Mouse (Mus musculus): ENCODE data around the gene Hirip3. TPM values are rescaled to one million over a fixed set of nuclear protein-coding genes. Genes with fewer than 3 reads are reported as not detected.

The Hirip3 gene
- polyA plus RNA-seq (2021; fragmentation: Nextera tagmentation), result 3.4 and 4.3 TPM in 2 replicates
- long read RNA-seq, experiment 1, transcript Hirip3-201 (7 exons, 2,766 nt), result major isoform, 6 of 23 reads
- long read RNA-seq, experiment 1, partial matches to known transcripts, result 2 of 23 reads
- long read RNA-seq, experiment 1, other reads (novel, unspliced or antisense), result 11 of 23 reads
- long read RNA-seq, experiment 2, partial matches to known transcripts, result 2 of 9 reads
- long read RNA-seq, experiment 2, other reads (novel, unspliced or antisense), result 5 of 9 reads

DNA sequence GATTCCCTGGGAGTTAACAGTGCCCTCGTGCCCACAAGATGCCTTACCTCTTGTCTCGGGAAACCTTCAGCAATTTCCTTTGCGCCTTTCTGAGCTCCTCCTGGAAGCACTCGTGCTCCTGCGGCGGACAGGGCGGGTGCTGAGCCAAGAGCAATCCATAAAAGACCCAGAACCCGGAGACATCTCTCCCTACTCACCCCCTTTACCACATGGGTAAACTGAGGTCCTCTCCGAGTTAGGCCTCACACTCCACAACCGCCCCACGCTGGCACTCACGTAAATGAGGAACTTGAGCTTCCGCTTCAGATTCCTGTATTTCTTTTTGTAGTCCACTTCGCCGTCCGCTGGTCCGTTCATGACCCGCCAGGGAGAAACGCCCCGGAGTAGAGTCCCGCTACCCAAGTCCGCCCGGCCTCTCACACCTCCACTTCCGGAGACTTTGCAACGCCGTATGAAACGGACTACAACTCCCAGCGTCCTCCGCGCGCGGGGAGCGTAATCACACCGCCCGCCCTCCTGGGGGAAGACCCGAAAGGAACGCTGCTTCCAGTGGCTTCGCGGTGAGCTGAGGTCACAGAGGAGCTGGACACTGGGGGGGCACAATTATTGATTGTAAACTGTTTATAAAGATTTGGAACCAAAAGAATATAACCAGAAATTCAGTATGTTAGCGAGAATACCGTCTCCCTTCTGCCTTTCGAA lies at the start of gene Hirip3:
TSS of gene Hirip3 (plus strand) at position 544 of the 702 bp plus-strand sequence.

DNA sequence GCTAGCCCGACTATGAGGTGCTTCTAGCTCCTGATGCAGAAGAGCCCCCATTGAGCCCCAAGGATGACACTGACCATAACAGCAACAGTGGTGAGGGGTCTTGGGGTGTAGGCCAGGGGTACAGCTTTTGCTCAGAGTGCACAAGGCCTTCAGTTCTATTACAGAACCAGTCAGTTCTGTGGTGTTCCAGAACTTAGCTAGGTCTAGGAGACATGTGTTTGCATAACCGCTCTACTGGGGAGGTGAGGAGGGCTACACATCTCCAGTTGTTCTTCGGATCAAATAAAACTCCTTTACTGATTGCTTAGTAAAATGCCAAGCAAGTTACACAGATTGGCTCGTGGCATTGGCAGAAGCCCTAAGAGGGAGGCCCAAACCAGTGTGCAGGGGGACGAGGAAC lies 30.2 kb upstream of the Hirip3 start, which contains the start of gene 4930451I11Rik:
TSS of gene 4930451I11Rik (minus strand) at position 101 of the 400 bp plus-strand sequence.

DNA sequence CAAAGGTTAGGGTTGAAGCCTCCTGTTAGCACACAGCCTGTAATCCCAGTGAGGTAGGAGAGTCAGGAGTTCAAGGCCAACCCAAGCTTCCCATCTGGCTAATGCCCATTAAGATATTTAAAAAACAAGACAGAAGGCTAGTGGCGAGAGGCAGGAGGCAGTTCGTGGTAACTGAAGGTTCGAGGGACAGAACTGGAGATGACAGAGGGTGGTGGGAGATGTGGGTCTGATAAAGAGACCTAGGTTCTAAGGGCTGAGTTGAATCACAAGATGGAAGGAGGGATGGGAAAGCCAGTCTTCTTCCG lies 14.7 kb upstream of the Hirip3 start, which contains the start of gene Doc2a:
TSS of gene Doc2a (plus strand) at position 301 of the 305 bp plus-strand sequence.

DNA sequence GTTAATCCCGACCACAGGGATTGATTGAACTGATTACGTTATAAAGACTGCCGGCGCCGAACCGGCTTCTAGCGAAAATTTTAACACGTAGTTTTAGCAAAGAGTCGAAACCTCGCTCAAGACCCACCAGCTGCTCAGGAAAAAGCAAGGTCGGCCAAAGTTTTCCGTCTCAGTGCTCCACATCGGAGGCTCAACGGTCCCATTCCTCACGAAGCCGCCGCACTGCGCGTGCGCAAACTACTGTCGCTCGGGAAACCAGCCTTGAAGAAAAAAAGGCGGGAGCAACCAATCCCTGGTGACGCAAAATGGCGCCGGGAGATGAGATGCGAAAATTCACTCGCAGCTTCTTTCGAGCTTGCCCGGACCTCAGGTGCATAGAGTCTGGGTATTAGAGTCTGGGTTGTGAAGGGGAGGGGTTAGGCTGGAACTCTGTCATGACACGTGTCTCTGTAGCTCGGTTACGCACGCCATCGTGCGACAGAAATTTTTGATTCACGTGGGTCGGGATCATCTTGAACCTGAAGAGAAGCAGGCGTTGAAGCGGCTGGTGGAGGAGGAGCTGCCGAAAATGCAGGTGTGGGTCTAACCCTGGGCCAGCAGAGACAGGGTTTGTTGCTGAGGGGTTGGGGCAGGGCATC lies 494 bp downstream of the Hirip3 start, which contains the start of gene Ino80e:
TSS of gene Ino80e (minus strand) at position 231 of the 638 bp plus-strand sequence.

DNA sequence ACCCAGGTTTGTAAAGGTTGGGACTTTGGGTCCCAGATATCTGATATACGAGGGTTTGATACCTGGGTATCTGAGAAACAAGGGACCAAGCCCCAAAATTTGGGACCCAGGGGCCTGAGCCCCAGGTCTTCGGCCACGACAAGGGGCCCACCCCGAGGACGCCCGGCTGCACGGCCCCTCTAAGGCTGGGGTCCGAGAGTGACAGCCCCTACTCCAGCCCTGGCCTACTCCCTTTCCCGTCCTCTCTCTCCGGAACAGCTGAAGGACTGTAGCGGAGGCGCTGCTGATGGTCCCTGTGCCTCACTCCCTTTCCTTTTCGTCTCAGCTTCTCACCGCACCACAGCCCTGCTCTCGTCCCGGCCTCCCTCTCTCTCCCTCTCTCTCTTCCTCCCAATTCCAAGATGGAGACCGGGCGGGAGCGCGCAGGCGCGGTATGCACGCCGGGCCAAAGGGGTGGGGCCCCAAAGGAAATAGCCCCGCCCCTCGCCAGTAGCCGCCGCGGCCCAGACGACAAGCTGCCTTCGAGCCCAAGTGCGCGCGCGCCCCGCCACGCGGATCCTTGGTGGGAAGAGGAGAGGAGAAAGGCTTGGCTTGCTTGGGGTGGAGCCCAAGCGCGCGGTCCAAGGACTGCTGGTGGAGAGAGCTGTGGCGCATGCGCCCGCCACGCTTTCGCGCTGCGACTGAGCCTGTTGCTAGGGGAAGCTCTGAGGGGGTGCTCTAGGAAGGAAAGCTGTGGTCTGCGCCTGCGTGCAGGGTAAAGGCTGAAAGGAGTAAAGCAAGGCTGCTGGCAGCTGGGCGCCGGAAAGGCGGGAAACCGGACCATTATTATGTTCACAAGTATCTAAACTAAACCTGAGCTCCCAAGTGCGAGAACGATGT lies 22.8 kb downstream of the Hirip3 start, which contains the start of gene Taok2:
TSS of gene Taok2 (minus strand) at position 418 of the 879 bp plus-strand sequence.

Other genes with a start within 250 kb of the Hirip3 start
- 44.2 and 54.6 TPM in 2 replicates for gene Nupr1, start 231.1 kb upstream of the Hirip3 start, polyA plus RNA-seq (2021; fragmentation: Nextera tagmentation)
- gene Sgf29, start 212.7 kb upstream of the Hirip3 start, polyA plus RNA-seq (2021; fragmentation: Nextera tagmentation), result 29.1 and 30.0 TPM in 2 replicates
- gene Sult1a1, start 185.5 kb upstream of the Hirip3 start, polyA plus RNA-seq (2021; fragmentation: Nextera tagmentation), result 13.9 and 18.1 TPM in 2 replicates
- 240 and 251 TPM in 2 replicates for gene Bola2, start 166.6 kb upstream of the Hirip3 start, polyA plus RNA-seq (2021; fragmentation: Nextera tagmentation)
- gene Slx1b, start 166.2 kb upstream of the Hirip3 start, polyA plus RNA-seq (2021; fragmentation: Nextera tagmentation), result 10.0 and 10.4 TPM in 2 replicates
- 128 and 147 TPM in 2 replicates for gene Coro1a, start 154.2 kb upstream of the Hirip3 start, polyA plus RNA-seq (2021; fragmentation: Nextera tagmentation)
- gene Mapk3, start 102.4 kb upstream of the Hirip3 start, polyA plus RNA-seq (2021; fragmentation: Nextera tagmentation), result 34.5 and 44.7 TPM in 2 replicates
- 0.40 and 0.59 TPM in 2 replicates for gene Gdpd3, start 95.6 kb upstream of the Hirip3 start, polyA plus RNA-seq (2021; fragmentation: Nextera tagmentation)
- gene Ypel3, start 85.0 kb upstream of the Hirip3 start, polyA plus RNA-seq (2021; fragmentation: Nextera tagmentation), result 119 and 625 TPM in 2 replicates
- gene Tbx6, start 80.5 kb upstream of the Hirip3 start, polyA plus RNA-seq (2021; fragmentation: Nextera tagmentation), result 0.20 TPM in 1 of 2 replicates, not detected in the other
- 53.5 and 61.0 TPM in 2 replicates for gene Ppp4c, start 69.5 kb upstream of the Hirip3 start, polyA plus RNA-seq (2021; fragmentation: Nextera tagmentation)
- gene Fam57b, start 64.3 kb upstream of the Hirip3 start, polyA plus RNA-seq (2021; fragmentation: Nextera tagmentation), result 5.9 and 8.8 TPM in 2 replicates
- gene 4930451I11Rik, start 30.3 kb upstream of the Hirip3 start, polyA plus RNA-seq (2021; fragmentation: Nextera tagmentation), result 1.2 and 2.7 TPM in 2 replicates
- 14.1 and 30.1 TPM in 2 replicates for gene Doc2a, start 14.6 kb upstream of the Hirip3 start, polyA plus RNA-seq (2021; fragmentation: Nextera tagmentation)
- 44.1 and 57.6 TPM in 2 replicates for gene Ino80e, start 405 bp downstream of the Hirip3 start, polyA plus RNA-seq (2021; fragmentation: Nextera tagmentation)
- gene Taok2, start 22.7 kb downstream of the Hirip3 start, polyA plus RNA-seq (2021; fragmentation: Nextera tagmentation), result 9.7 and 10.8 TPM in 2 replicates
- gene Tmem219, start 60.9 kb downstream of the Hirip3 start, polyA plus RNA-seq (2021; fragmentation: Nextera tagmentation), result 30.6 and 32.0 TPM in 2 replicates
- gene Kctd13, start 66.9 kb downstream of the Hirip3 start, polyA plus RNA-seq (2021; fragmentation: Nextera tagmentation), result 260 and 277 TPM in 2 replicates
- gene Asphd1, start 87.6 kb downstream of the Hirip3 start, polyA plus RNA-seq (2021; fragmentation: Nextera tagmentation), result 11.2 and 13.6 TPM in 2 replicates
- gene Sez6l2, start 88.6 kb downstream of the Hirip3 start, polyA plus RNA-seq (2021; fragmentation: Nextera tagmentation), result 68.2 and 74.7 TPM in 2 replicates
- gene Cdipt, start 113.9 kb downstream of the Hirip3 start, polyA plus RNA-seq (2021; fragmentation: Nextera tagmentation), result 223 and 227 TPM in 2 replicates
- 0.32 and 0.79 TPM in 2 replicates for gene Cdiptos, start 114.1 kb downstream of the Hirip3 start, polyA plus RNA-seq (2021; fragmentation: Nextera tagmentation)
- gene Mvp, start 152.6 kb downstream of the Hirip3 start, polyA plus RNA-seq (2021; fragmentation: Nextera tagmentation), result 3.3 and 3.4 TPM in 2 replicates
- gene Pagr1b, start 154.5 kb downstream of the Hirip3 start, polyA plus RNA-seq (2021; fragmentation: Nextera tagmentation), result 0.64 TPM in 1 of 2 replicates, not detected in the other
- gene Pagr1a, start 155.4 kb downstream of the Hirip3 start, polyA plus RNA-seq (2021; fragmentation: Nextera tagmentation), result 3.0 and 33.4 TPM in 2 replicates
- gene Gm42742, start 159.1 kb downstream of the Hirip3 start, polyA plus RNA-seq (2021; fragmentation: Nextera tagmentation), result 19.0 and 44.2 TPM in 2 replicates
- gene Prrt2, start 159.2 kb downstream of the Hirip3 start, polyA plus RNA-seq (2021; fragmentation: Nextera tagmentation), result 86.8 and 193 TPM in 2 replicates
- 6.6 and 36.1 TPM in 2 replicates for gene Maz, start 165.1 kb downstream of the Hirip3 start, polyA plus RNA-seq (2021; fragmentation: Nextera tagmentation)
- 18.0 and 24.4 TPM in 2 replicates for gene Kif22, start 180.5 kb downstream of the Hirip3 start, polyA plus RNA-seq (2021; fragmentation: Nextera tagmentation)
- not detected in 2 replicates for gene Zg16, start 225.4 kb downstream of the Hirip3 start, polyA plus RNA-seq (2021; fragmentation: Nextera tagmentation)
- 1.2 and 2.1 TPM in 2 replicates for gene AI467606, start 229.4 kb downstream of the Hirip3 start, polyA plus RNA-seq (2021; fragmentation: Nextera tagmentation)